In genomic region chr6:129237350-129238274, GRCm38 (mm10) we compare ENCODE assay signal across 8 mouse cellular contexts. TPM values are rescaled to one million over a fixed set of nuclear protein-coding genes. Genes with fewer than 3 reads are reported as not detected.
A peak's percentile ranks its signal among the peaks of the same experiment; 100 is the strongest.
DNase-seq lines count a peak whose midpoint lies in the region; ATAC-seq lines count a peak whose summit lies in the region.

No protein-coding gene starts in this region.

- peak overlapping the region; percentile 58 for H3K9ac ChIP-seq in intestine, embryonic 14.5 days (ENCODE audit: low read length)

- no peaks in the 10 kb centered on the region for H3K27me3 ChIP-seq in intestine, embryonic 14.5 days (replicated peaks; ENCODE audit: control insufficient read depth, insufficient read depth, low read length)

- peak; percentile 92 for ATAC-seq in intestine, embryonic 14.5 days (replicated peaks; ENCODE audit: low FRiP score, low TSS enrichment, low read depth)
- peak; percentile 83 for ATAC-seq in megakaryocyte-erythroid progenitor cell, adult 5-6 weeks (replicated peaks; ENCODE audit: low FRiP score, low TSS enrichment, poor library complexity, severe bottlenecking)

- peak; percentile 53 to 74 for DNase-seq in adrenal gland, adult 18-20 months (ENCODE audit: low spot score in 2 of 2)
- DNase-seq in embryo, embryonic 11 days, result peak; percentile 82
- peak; percentile 87 for DNase-seq in gastrocnemius, postnatal 25 days
- peak; percentile 85 for DNase-seq in intestine, embryonic 14.5 days (ENCODE audit: low spot score)
- peak; percentile 81 to 83 for DNase-seq in left cerebral cortex, postnatal 14 days (ENCODE audit: low spot score in 2 of 2)
- peak; percentile 57 to 67 for DNase-seq in right cerebral cortex, postnatal 36 days (ENCODE audit: low spot score in 2 of 2)
- peak; percentile 87 for DNase-seq in yolk sac, embryonic 10.5 days (ENCODE audit: low spot score)

- peak overlapping the region; percentile 43; the same call in 1 of the 2 replicates for H3K27ac ChIP-seq in intestine, embryonic 14.5 days (ENCODE audit: low read depth)

- WGBS in intestine, embryonic 14.5 days, result 14% methylated on average over 16 of the region's 16 CpGs

- H3K9me3 ChIP-seq in intestine, embryonic 14.5 days (ENCODE audit: control insufficient read depth, low read length), result no peaks in the 10 kb centered on the region

- 0 out of 2 replicates have a peak, but pooled peaks cover 5% of the 10 kb centered on the region for H3K4me1 ChIP-seq in intestine, embryonic 14.5 days (replicated peaks; ENCODE audit: control insufficient read depth, insufficient read depth, low read length)

- intact Hi-C loops in left cerebral cortex, postnatal 14 days (cut with DNase I), result loop anchor here (5.0 to 10.0 kb wide), 4 partner anchors 55 to 473 kb away; partner anchors contain the start of gene Clec2d

- H3K4me3 ChIP-seq in intestine, embryonic 14.5 days (ENCODE audit: low read depth, low read length), result peak overlapping the region; percentile 66

- no peaks in the 10 kb centered on the region for H3K36me3 ChIP-seq in intestine, embryonic 14.5 days (ENCODE audit: control insufficient read depth, insufficient read depth, low read length)

- peak overlapping the region; percentile 54 for H3K4me2 ChIP-seq in intestine, embryonic 14.5 days (ENCODE audit: low read length)

RNA-seq across cellular contexts. Expression of gene Cd69, which starts 37.6 kb away (rescaled TPM):
- total RNA-seq in adrenal gland, adult 18-20 months (2021), result under 1 TPM in 1 of 2 experiments, not detected in 1; 0.42 TPM
- under 1 TPM in 1 of 2 experiments, not detected in 1; 0.19 TPM for total RNA-seq in gastrocnemius, postnatal 25 days (2021)
- 0.51 TPM in 1 of 2 replicates, not detected in the other for polyA plus RNA-seq in intestine, embryonic 14.5 days (2014; fragmentation: Nextera tagmentation; extraction: Ambion mirVana)
- total RNA-seq in left cerebral cortex, postnatal 14 days (2021), result not detected
- 7.0 and 12.2 TPM in 2 replicates for total RNA-seq in megakaryocyte-erythroid progenitor cell, adult 5-6 weeks (2014; fragmentation: Nextera tagmentation)
- 57.7 and 71.1 TPM in 2 replicates for total RNA-seq in megakaryocyte-erythroid progenitor cell, adult 5-6 weeks (2017)

RNA-seq across cellular contexts. Expression of gene Clec2d, which starts 57.2 kb away (rescaled TPM):
- total RNA-seq in adrenal gland, adult 18-20 months (2021), result 10 to 100 TPM; 36.6 to 74.6 TPM
- total RNA-seq in gastrocnemius, postnatal 25 days (2021), result 10 to 100 TPM; 61.8 to 71.7 TPM
- polyA plus RNA-seq in intestine, embryonic 14.5 days (2014; fragmentation: Nextera tagmentation; extraction: Ambion mirVana), result 0.43 and 0.89 TPM in 2 replicates
- 1 to 10 TPM; 6.1 to 8.0 TPM for total RNA-seq in left cerebral cortex, postnatal 14 days (2021)
- total RNA-seq in megakaryocyte-erythroid progenitor cell, adult 5-6 weeks (2014; fragmentation: Nextera tagmentation), result 18.0 and 43.7 TPM in 2 replicates
- total RNA-seq in megakaryocyte-erythroid progenitor cell, adult 5-6 weeks (2017), result 78.9 and 151 TPM in 2 replicates

Comparison
In these comparisons a context has a peak if more than half of its experiments do, and no peak if none do; other contexts are left out.
1. Peak in every context shown above with its lines: DNase-seq, ATAC-seq, H3K4me3 ChIP-seq and H3K27ac ChIP-seq.
2. RNA of gene Cd69, which starts 37.6 kb away (total RNA-seq): 7.0 to 71.1 TPM in megakaryocyte-erythroid progenitor cell, adult 5-6 weeks; 0.42 TPM in adrenal gland, adult 18-20 months, 0.19 TPM in gastrocnemius, postnatal 25 days and not detected in left cerebral cortex, postnatal 14 days; every median in the first group is over 4 times any median in the second.